Mouse (Mus musculus): ENCODE data around the gene Wdr17. TPM values are rescaled to one million over a fixed set of nuclear protein-coding genes. Genes with fewer than 3 reads are reported as not detected.

Wdr17 gene
- total and polyA plus RNA-seq, 3 experiments = 0.13 to 0.83 (median 0.64) TPM

DNA sequence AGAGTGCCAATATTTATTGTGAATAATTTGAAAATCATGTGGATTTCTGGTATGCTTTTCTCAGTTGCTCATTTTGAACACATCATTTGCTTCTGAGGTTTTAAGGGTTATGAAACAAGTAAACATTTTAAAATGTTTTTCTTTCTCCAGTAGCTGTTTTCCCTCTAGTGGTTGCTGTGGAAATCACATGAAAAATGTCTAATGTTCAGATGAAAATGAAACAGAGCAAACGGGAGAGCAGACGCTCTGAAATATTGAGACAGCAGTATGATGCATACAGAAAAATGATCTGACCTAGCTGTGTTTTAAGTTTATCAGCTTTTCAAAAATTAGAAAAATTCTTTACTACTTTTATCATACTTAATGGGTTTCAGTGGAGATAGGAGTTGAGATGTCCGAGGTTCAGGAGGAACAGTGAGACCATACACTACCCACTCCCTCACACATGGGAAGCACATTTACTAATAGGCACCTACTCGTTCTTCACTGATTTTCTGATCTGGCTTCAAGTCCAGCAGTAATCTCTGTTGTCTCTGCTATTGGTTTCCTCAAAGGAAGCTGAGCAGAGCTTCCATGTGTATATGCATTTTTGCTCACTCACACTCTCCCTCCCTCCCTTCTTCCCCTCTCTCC is 57.1 kb downstream of the Wdr17 start:
- H3K36me3 ChIP-seq (replicated peaks in 1 of 2; ENCODE audit: control insufficient read depth in 1 of 2, insufficient read depth in 1 of 2, low read length in 1 of 2) = no peaks in the 10 kb centered on the region
- peak; percentile 45 for DNase-seq (ENCODE audit: extremely low read depth)

DNA sequence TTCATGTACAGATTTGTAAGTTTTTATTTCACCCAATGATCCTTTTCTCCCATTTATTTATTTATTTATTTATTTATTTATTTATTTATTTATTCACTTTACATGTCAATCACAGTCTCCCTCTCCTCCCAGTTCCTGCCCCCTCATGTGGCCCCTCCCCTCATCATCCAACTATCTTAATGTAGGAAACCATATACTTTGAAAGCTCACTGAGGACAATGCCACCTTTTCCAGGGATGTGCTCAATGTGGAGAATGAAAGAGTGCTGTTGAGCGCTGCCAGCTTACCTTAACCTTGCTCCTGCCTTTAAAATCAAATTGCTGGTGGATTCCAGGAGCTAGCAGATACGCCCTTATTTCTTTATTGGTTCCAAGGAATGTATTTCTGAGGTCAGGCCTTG is 59.0 kb downstream of the Wdr17 start:
- H3K4me3 ChIP-seq (replicated peaks in 1 of 3; ENCODE audit: low read depth in 2 of 3, low read length in 2 of 3, poor library complexity in 1 of 3) = no peak overlapping the region
- H3K79me2 ChIP-seq (replicated peaks; ENCODE audit: control insufficient read depth, extremely low read depth, insufficient read depth, poor library complexity, severe bottlenecking) = no peaks in the 10 kb centered on the region
- dilution Hi-C loops (cut with MboI; ENCODE audit: extremely low pct_ligation_motif_present, extremely low pct_unique_long_range_greater_than_20kb, low sequenced_read_pairs) (no loop called here), in situ Hi-C loops (cut with MboI; ENCODE audit: low pct_ligation_motif_present, low pct_unique_long_range_greater_than_20kb, low sequenced_read_pairs) (no loop called here)
- H3K4me2 ChIP-seq (ENCODE audit: insufficient read depth, low read depth, poor library complexity, severe bottlenecking) = no peak overlapping the region
- H3K9ac ChIP-seq (ENCODE audit: insufficient read depth, low read depth) = no peak overlapping the region
- H3K27me3 ChIP-seq (replicated peaks) = no peaks in the 10 kb centered on the region
- H3K36me3 ChIP-seq (replicated peaks in 1 of 2; ENCODE audit: control insufficient read depth in 1 of 2, insufficient read depth in 1 of 2, low read length in 1 of 2) = no peaks in the 10 kb centered on the region
- H3K27ac ChIP-seq (ENCODE audit: insufficient read depth, low read depth) = no peak overlapping the region
- H3K9me3 ChIP-seq (replicated peaks; ENCODE audit: low read length) = no peaks in the 10 kb centered on the region
- no peak for DNase-seq (ENCODE audit: extremely low read depth)
- peaks cover 0 to 10% of the 10 kb centered on the region in 2 experiments; a peak in 2 of 4 replicates for H3K4me1 ChIP-seq (ENCODE audit: control insufficient read depth in 1 of 2, insufficient read depth in 2 of 2)
- TF ChIP-seq PAX5 (IDR thresholded peaks at IDR 0.05; ENCODE audit: low read length) (no peak), MAX (IDR thresholded peaks at IDR 0.05; ENCODE audit: low read length) (no peak), ZC3H11A (IDR thresholded peaks at IDR 0.05; ENCODE audit: low read depth, low read length) (no peak), RAD21 (IDR thresholded peaks at IDR 0.05; ENCODE audit: low read depth, low read length) (no peak), SMC3 (IDR thresholded peaks at IDR 0.05; ENCODE audit: low read depth, low read length) (no peak), ELF1 (IDR thresholded peaks at IDR 0.05; ENCODE audit: low read depth, low read length) (no peak), UBTF (IDR thresholded peaks at IDR 0.05; ENCODE audit: low read depth, low read length) (no peak), EP300 (IDR thresholded peaks at IDR 0.05; ENCODE audit: low read length) (no peak), ZNF384 (IDR thresholded peaks at IDR 0.05; ENCODE audit: low read depth, low read length) (no peak), MYC (IDR thresholded peaks at IDR 0.05; ENCODE audit: low read depth, low read length) (no peak), TCF12 (IDR thresholded peaks at IDR 0.05; ENCODE audit: low read depth, low read length) (no peak), KAT2A (IDR thresholded peaks at IDR 0.05; ENCODE audit: insufficient replicate concordance, low read length) (no peak), JUN (IDR thresholded peaks at IDR 0.05; ENCODE audit: insufficient read depth, low read depth, low read length) (no peak), JUND (conservative IDR thresholded peaks at IDR 0.05; ENCODE audit: low read depth, low read length) (no peak), ZKSCAN1 (IDR thresholded peaks at IDR 0.05; ENCODE audit: borderline replicate concordance, low read depth, low read length) (no peak)

More for the DNA sequence above, 57.1 kb downstream of the Wdr17 start:
- peak overlapping the region; percentile 82; the same call in 1 of the 2 replicates for H3K4me2 ChIP-seq (ENCODE audit: insufficient read depth, low read depth, poor library complexity, severe bottlenecking)
- H3K27me3 ChIP-seq (replicated peaks) = no peaks in the 10 kb centered on the region
- H3K4me1 ChIP-seq (ENCODE audit: control insufficient read depth in 1 of 2, insufficient read depth in 2 of 2) = peaks cover 0 to 15% of the 10 kb centered on the region in 2 experiments; a peak in 2 of 4 replicates
- H3K9ac ChIP-seq (ENCODE audit: insufficient read depth, low read depth) = peak overlapping the region; percentile 56; the same call in 1 of the 2 replicates
- dilution Hi-C loops (cut with MboI; ENCODE audit: extremely low pct_ligation_motif_present, extremely low pct_unique_long_range_greater_than_20kb, low sequenced_read_pairs) (no loop called here), in situ Hi-C loops (cut with MboI; ENCODE audit: low pct_ligation_motif_present, low pct_unique_long_range_greater_than_20kb, low sequenced_read_pairs) (no loop called here)
- no peak overlapping the region for H3K27ac ChIP-seq (ENCODE audit: insufficient read depth, low read depth)
- TF ChIP-seq MXI1 (IDR thresholded peaks at IDR 0.05; ENCODE audit: low read depth, low read length) = no peak
- TF ChIP-seq CTCF (conservative IDR thresholded peaks at IDR 0.05 in 1 of 2, IDR thresholded peaks at IDR 0.05 in 1 of 2; ENCODE audit: low read depth in 2 of 2, low read length in 2 of 2) = peak; percentile 22 to 66; a peak in 2 of 4 replicates
- TF ChIP-seq ELF1 (IDR thresholded peaks at IDR 0.05; ENCODE audit: low read depth, low read length) = no peak
- TF ChIP-seq IRF4 (IDR thresholded peaks at IDR 0.05; ENCODE audit: low read depth, low read length) = no peak
- TF ChIP-seq MAZ (IDR thresholded peaks at IDR 0.05; ENCODE audit: low read depth, low read length) = no peak
- peak; percentile 58 for TF ChIP-seq SMC3 (IDR thresholded peaks at IDR 0.05; ENCODE audit: low read depth, low read length)
- peak; percentile 64 for TF ChIP-seq RAD21 (IDR thresholded peaks at IDR 0.05; ENCODE audit: low read depth, low read length)
- TF ChIP-seq ZKSCAN1 (IDR thresholded peaks at IDR 0.05; ENCODE audit: borderline replicate concordance, low read depth, low read length) = no peak
- no peak for TF ChIP-seq MAFK (IDR thresholded peaks at IDR 0.05; ENCODE audit: insufficient replicate concordance, low read length)
- no peak for TF ChIP-seq ETS1 (conservative IDR thresholded peaks at IDR 0.05; ENCODE audit: low read depth, low read length)
- no peak for TF ChIP-seq JUN (IDR thresholded peaks at IDR 0.05; ENCODE audit: insufficient read depth, low read depth, low read length)
- TF ChIP-seq NRF1 (IDR thresholded peaks at IDR 0.05; ENCODE audit: low read depth, low read length) = no peak
- TF ChIP-seq E2F4 (IDR thresholded peaks at IDR 0.05; ENCODE audit: insufficient replicate concordance, low read depth, low read length) = no peak
- TF ChIP-seq BHLHE40 (IDR thresholded peaks at IDR 0.05; ENCODE audit: low read depth, low read length) = no peak
- TF ChIP-seq JUND (conservative IDR thresholded peaks at IDR 0.05; ENCODE audit: low read depth, low read length) = no peak
- TF ChIP-seq TBP (conservative IDR thresholded peaks at IDR 0.05; ENCODE audit: low read depth, low read length) = 0 out of 2 replicates have a peak, but pooled peaks have one; percentile 22
- TF ChIP-seq UBTF (IDR thresholded peaks at IDR 0.05; ENCODE audit: low read depth, low read length) = no peak
- H3K9me3 ChIP-seq (replicated peaks; ENCODE audit: low read length) = no peaks in the 10 kb centered on the region
- H3K4me3 ChIP-seq (replicated peaks in 1 of 3; ENCODE audit: low read depth in 2 of 3, low read length in 2 of 3, poor library complexity in 1 of 3) = peak overlapping the region in 2 of 3 experiments; percentile 24 to 30
- no peaks in the 10 kb centered on the region for H3K79me2 ChIP-seq (replicated peaks; ENCODE audit: control insufficient read depth, extremely low read depth, insufficient read depth, poor library complexity, severe bottlenecking)

Measured in CH12.LX (cell line).